Comparison of ENCODE assay signal across 9 mouse cellular contexts in the genomic region with DNA sequence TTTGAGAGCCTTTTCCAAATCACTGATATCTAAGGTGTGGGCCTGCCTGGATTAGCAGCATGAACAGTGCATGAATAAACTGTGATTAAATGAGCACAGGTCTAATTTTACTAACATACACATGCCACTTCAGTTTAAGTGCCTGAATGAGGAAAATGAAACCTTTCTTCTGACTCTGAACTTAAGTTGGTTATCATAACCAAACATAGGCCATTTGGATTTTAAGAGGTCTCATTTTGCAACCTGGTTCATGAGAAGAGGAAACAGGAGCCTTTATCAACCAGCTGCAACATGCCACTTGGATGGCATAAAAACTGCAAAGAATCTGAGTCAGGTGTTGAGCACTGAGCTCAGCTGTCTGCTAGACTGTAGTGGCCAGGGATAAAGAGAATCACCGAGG. TPM values are rescaled to one million over a fixed set of nuclear protein-coding genes. Genes with fewer than 3 reads are reported as not detected.
DNase-seq lines count a peak whose midpoint lies in the region; ATAC-seq lines count a peak whose summit lies in the region.
"Had no signal": no experiment of that assay in that cellular context is flagged by ENCODE, and none has a peak within 500 bp of the region (broad histone marks: within the 10 kb centered on the region; RNA-seq: fewer than 3 reads in every experiment).

No protein-coding gene starts in this region.

- intact Hi-C loops in heart, postnatal 25 days (cut with DNase I): no loop called here

- peaks cover 50% of the 10 kb centered on the region for H3K4me1 ChIP-seq in heart, embryonic 13.5 days
- peaks cover 20% of the 10 kb centered on the region for H3K4me1 ChIP-seq in lung, embryonic 16.5 days (replicated peaks; ENCODE audit: control insufficient read depth, insufficient read depth, low read length)
- peaks cover 11% of the 10 kb centered on the region for H3K4me1 ChIP-seq in intestine, embryonic 16.5 days (ENCODE audit: control insufficient read depth, insufficient read depth, low read length)

- H3K4me3 ChIP-seq in heart, embryonic 13.5 days: no peak overlapping the region
- no peak overlapping the region for H3K4me3 ChIP-seq in lung, embryonic 16.5 days (ENCODE audit: low read length)
- H3K4me3 ChIP-seq in intestine, embryonic 16.5 days (ENCODE audit: low read length): no peak overlapping the region

- H3K9me3 ChIP-seq in heart, embryonic 13.5 days: no peaks in the 10 kb centered on the region
- H3K9me3 ChIP-seq in lung, embryonic 16.5 days (ENCODE audit: control insufficient read depth, low read length): no peaks in the 10 kb centered on the region
- no peaks in the 10 kb centered on the region for H3K9me3 ChIP-seq in intestine, embryonic 16.5 days (ENCODE audit: control insufficient read depth, low read length)

- no peaks in the 10 kb centered on the region for H3K36me3 ChIP-seq in heart, embryonic 13.5 days
- H3K36me3 ChIP-seq in lung, embryonic 16.5 days (ENCODE audit: control insufficient read depth, insufficient read depth, low read length): no peaks in the 10 kb centered on the region
- H3K36me3 ChIP-seq in intestine, embryonic 16.5 days (ENCODE audit: control insufficient read depth, insufficient read depth, low read length): no peaks in the 10 kb centered on the region

- H3K9ac ChIP-seq in heart, embryonic 13.5 days: peak overlapping the region; percentile 21; the same call in 1 of the 2 replicates
- H3K9ac ChIP-seq in lung, embryonic 16.5 days (ENCODE audit: low read length): no peak overlapping the region
- no peak overlapping the region for H3K9ac ChIP-seq in intestine, embryonic 16.5 days (ENCODE audit: low read depth, low read length)

- H3K27me3 ChIP-seq in heart, embryonic 13.5 days (replicated peaks): no peaks in the 10 kb centered on the region
- H3K27me3 ChIP-seq in lung, embryonic 16.5 days (ENCODE audit: control insufficient read depth, insufficient read depth, low read depth, low read length): no peaks in the 10 kb centered on the region
- no peaks in the 10 kb centered on the region for H3K27me3 ChIP-seq in intestine, embryonic 16.5 days (replicated peaks; ENCODE audit: control insufficient read depth, insufficient read depth, low read length)

- WGBS in heart, embryonic 13.5 days: 20% methylated on average over 1 of the region's 1 CpGs
- WGBS in lung, embryonic 16.5 days: 24% methylated on average over 1 of the region's 1 CpGs
- 51% methylated on average over 1 of the region's 1 CpGs for WGBS in intestine, embryonic 16.5 days

- no peak for ATAC-seq in heart, embryonic 13.5 days (ENCODE audit: extremely low read depth, insufficient number of reproducible peaks, low FRiP score, low TSS enrichment)
- ATAC-seq in lung, embryonic 16.5 days (ENCODE audit: low read depth): peak; percentile 76
- peak; percentile 24; the same call in 1 of the 2 replicates for ATAC-seq in intestine, embryonic 16.5 days

- no peak for DNase-seq in heart, postnatal 25 days (ENCODE audit: low spot score)
- no peak for DNase-seq in lung, postnatal 10 days
- DNase-seq in adrenal gland, postnatal 4 days (ENCODE audit: low spot score in 2 of 2): no peak
- no peak for DNase-seq in gastrocnemius, postnatal 10 days
- DNase-seq: embryo, embryonic 11 days; right cerebral cortex, postnatal 4 days had no signal

- peak overlapping the region; percentile 32 for H3K4me2 ChIP-seq in heart, embryonic 13.5 days
- H3K4me2 ChIP-seq in lung, embryonic 16.5 days (ENCODE audit: low read depth, low read length): no peak overlapping the region
- no peak overlapping the region for H3K4me2 ChIP-seq in intestine, embryonic 16.5 days (ENCODE audit: low read depth, low read length)

- peak overlapping the region; percentile 90 for H3K27ac ChIP-seq in heart, embryonic 13.5 days (replicated peaks)
- peak overlapping the region; percentile 75 for H3K27ac ChIP-seq in lung, embryonic 16.5 days (ENCODE audit: low read length)
- H3K27ac ChIP-seq in intestine, embryonic 16.5 days (ENCODE audit: low read length): no peak overlapping the region

RNA-seq across cellular contexts. Expression of a gene that starts 16.7 kb away (rescaled TPM):
- 3.5 and 3.7 TPM in 2 replicates for polyA plus RNA-seq in heart, embryonic 13.5 days (2015; fragmentation: Nextera tagmentation; extraction: Ambion mirVana)
- total RNA-seq in heart, postnatal 25 days (2021): 10 to 100 TPM; 28.6 to 29.5 TPM
- 3.7 and 4.5 TPM in 2 replicates for polyA plus RNA-seq in lung, embryonic 16.5 days (2015; fragmentation: Nextera tagmentation; extraction: Ambion mirVana)
- polyA plus RNA-seq in intestine, embryonic 16.5 days (2015; fragmentation: Nextera tagmentation; extraction: Ambion mirVana): 2.6 and 2.7 TPM in 2 replicates
- 10 to 100 TPM; 45.7 to 48.6 TPM for total RNA-seq in adrenal gland, postnatal 4 days (2021)
- 10 to 100 TPM; 19.3 to 22.7 TPM for total RNA-seq in gastrocnemius, postnatal 10 days (2021)
